Mouse (Mus musculus) thymus, adult 2 months (tissue): ENCODE measurements around the gene Mr1. TPM values are rescaled to one million over a fixed set of nuclear protein-coding genes. Genes with fewer than 3 reads are reported as not detected.
"Not testable (repeated sequence)": the region's sequence is repeated elsewhere in the genome, so short reads cannot be mapped to it uniquely, and the experiment has no call there.

Source experiments
- DNase-seq: peaks from one replicate; pipeline ENCODE4 v3.0.0; 2021
- H3K27ac ChIP-seq: fragments of 200-500 bp; 2 replicates; pipeline ENCODE4 v1.5.1; 2012; ENCODE audit warnings: low read length, control low read depth; ENCODE audit not compliant: control insufficient read depth, insufficient read depth
- H3K27me3 ChIP-seq: fragments of 200-500 bp; 2 replicates; pipeline ENCODE4 v1.6.1; 2012; ENCODE audit warnings: mild to moderate bottlenecking, low read length, moderate library complexity, mixed read lengths; ENCODE audit not compliant: control insufficient read depth, insufficient read depth
- H3K36me3 ChIP-seq: fragments of 200-500 bp; 2 replicates; pipeline ENCODE4 v1.6.1; 2012; ENCODE audit warnings: mild to moderate bottlenecking, low read length, moderate library complexity; ENCODE audit not compliant: control insufficient read depth, insufficient read depth
- H3K4me1 ChIP-seq: fragments of 200-500 bp; replicated peaks from 2 replicates; pipeline ENCODE4 v1.6.1; 2012; ENCODE audit warnings: low read length; ENCODE audit not compliant: control insufficient read depth, insufficient read depth
- H3K4me3 ChIP-seq: fragments of 200-500 bp; 2 replicates; pipeline ENCODE4 v1.5.1; 2012; ENCODE audit warnings: mild to moderate bottlenecking, low read length, control low read depth, moderate library complexity; ENCODE audit not compliant: control insufficient read depth, insufficient read depth
- CTCF ChIP-seq: fragments of 200-500 bp; IDR thresholded peaks from 2 replicates; pipeline ENCODE4 v1.5.1; 2012; ENCODE audit warnings: mild to moderate bottlenecking, control low read depth, low read length, moderate library complexity, borderline replicate concordance; ENCODE audit not compliant: control insufficient read depth, poor library complexity, insufficient read depth; ENCODE audit errors: extremely low read depth
- POLR2A ChIP-seq: fragments of 200-500 bp; IDR thresholded peaks from 2 replicates; pipeline ENCODE4 v1.6.1; 2012; ENCODE audit warnings: mild to moderate bottlenecking, low read length, control low read depth, moderate library complexity; ENCODE audit not compliant: control insufficient read depth, poor library complexity, insufficient read depth; ENCODE audit errors: extremely low read depth
- WGBS: fragments of 180-500 bp; shearing (Covaris S2); methylation state at CpG from one replicate; pipeline ENCODE4 v1.1.7; 2018; 5-methylcytosine and 5-hydroxymethylcytosine counted together
- polyA plus RNA-seq: library from polyadenylated mRNA; depleted of rRNA; stranded (reverse); fragments of >200 nt; gene quantifications from 2 replicates; pipeline ENCODE4 v1.2.3, GENCODE M21; 2012

Mr1 gene
- polyA plus RNA-seq, 1 experiment = 37.9 TPM

GRCm38 (mm10) chr1:155178192-155178924 is 31.7 kb upstream of the Mr1 start:
- no peaks in the 10 kb centered on the region for H3K27me3 ChIP-seq
- WGBS = 93% methylated on average over 2 of the region's 2 CpGs
- H3K27ac ChIP-seq = no peak overlapping the region
- peaks cover 66% of the 10 kb centered on the region for H3K36me3 ChIP-seq
- H3K4me3 ChIP-seq = no peak overlapping the region
- H3K4me1 ChIP-seq = peaks cover 18% of the 10 kb centered on the region
- no peak for TF ChIP-seq CTCF
- no peak for TF ChIP-seq POLR2A
- DNase-seq = no peak

DNA sequence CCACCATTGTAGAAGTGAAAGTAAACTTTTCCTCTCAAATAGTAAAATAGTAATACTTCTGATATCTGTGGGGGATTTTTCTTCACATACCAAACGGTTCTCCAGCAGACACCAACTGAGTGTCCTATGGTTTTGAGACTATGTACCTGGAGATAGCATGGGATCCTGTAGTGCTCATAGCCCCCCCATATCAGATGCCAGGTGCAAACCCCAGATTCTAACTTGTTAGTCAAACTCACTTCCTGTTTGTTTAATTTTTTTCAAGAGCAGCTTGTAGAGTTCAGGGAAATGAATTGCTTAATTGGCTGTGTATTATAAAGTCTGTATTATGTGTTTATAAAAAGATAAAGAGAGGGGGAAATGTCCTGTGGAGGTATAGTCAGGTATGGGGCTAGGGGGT is 27.8 kb upstream of the Mr1 start:
- Histone ChIP-seq H3K36me3 (peaks cover 39% of the 10 kb centered on the region), H3K27me3 (no peaks in the 10 kb centered on the region), H3K4me3 (no peak overlapping the region), H3K27ac (peak overlapping the region; percentile 96), H3K4me1 (peaks cover 35% of the 10 kb centered on the region)
- no peak for TF ChIP-seq POLR2A
- no peak for TF ChIP-seq CTCF
- 53% methylated on average over 1 of the region's 1 CpGs for WGBS
- DNase-seq = peak; percentile 42

- Histone ChIP-seq H3K27ac (peak overlapping the region; percentile 68), H3K4me1 (peaks cover 36% of the 10 kb centered on the region), H3K36me3 (peaks cover 32% of the 10 kb centered on the region)
- 89% methylated on average over 1 of the region's 1 CpGs for WGBS
- not testable (repeated sequence) for H3K4me3 ChIP-seq, DNase-seq, H3K27me3 ChIP-seq
These were observed 27.0 kb upstream of the Mr1 start for GRCm38 (mm10) chr1:155173644-155174016.

DNA sequence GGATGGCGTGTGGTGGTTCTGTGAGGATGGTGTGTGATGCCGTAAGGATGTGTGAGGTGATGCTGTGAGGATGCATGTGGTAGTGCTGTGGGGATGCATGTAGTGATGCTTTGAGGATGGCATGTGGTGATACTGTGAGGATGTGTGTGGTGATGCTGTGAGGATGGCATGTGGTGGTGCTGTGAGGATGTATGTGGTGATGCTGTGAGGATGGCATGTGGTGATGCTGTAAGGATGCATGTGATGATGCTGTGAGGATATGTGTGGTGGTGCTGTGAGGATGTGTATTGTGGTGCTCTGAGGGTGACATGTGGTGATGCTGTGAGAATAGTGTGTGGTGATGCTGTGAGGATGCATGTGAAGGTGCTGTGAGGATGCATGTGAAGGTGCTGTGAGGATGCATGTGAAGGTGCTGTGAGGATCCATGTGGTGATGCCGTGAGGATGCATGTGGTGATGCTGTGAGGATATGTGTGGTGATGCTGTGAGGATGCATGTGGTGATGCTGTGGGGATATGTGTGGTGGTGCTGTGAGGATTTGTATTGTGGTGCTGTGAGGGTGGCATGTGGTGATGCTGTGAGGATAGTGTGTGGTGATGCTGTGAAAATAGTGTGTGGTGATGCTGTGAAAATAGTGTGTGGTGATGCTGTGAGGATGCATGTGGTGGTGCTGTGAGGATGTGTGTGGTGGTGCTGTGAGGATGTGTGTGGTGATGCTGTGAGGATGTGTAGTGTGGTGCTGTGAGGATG is 26.5 kb upstream of the Mr1 start:
- 97% methylated on average over 3 of the region's 3 CpGs for WGBS
- DNase-seq = no peak
- H3K27me3 ChIP-seq = no peaks in the 10 kb centered on the region
- H3K36me3 ChIP-seq = peaks cover 28% of the 10 kb centered on the region
- no peak for TF ChIP-seq POLR2A
- TF ChIP-seq CTCF = no peak
- H3K4me1 ChIP-seq = peaks cover 37% of the 10 kb centered on the region
- no peak overlapping the region for H3K4me3 ChIP-seq
- 0 out of 2 replicates have a peak overlapping the region, but pooled peaks have one; percentile 33 for H3K27ac ChIP-seq

DNA sequence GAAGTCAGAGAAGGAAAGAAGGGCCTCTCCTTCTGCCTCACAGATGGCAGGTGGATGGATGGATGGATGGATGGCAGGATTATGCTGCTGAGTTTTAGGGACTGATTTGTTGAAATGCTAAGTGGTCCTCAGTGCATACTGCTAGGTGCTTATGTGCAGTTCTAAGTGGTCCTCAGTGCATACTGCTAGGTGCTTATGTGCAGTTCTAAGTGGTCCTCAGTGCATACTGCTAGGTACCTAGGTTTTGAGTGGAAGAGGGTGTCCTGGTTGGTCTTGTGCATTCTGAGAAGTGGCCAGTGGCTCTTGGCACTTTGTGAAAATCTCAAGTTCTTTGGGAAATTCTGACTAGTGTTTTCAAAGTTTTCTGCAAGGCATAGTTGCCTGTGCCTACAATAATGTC is 23.3 kb upstream of the Mr1 start:
- H3K36me3 ChIP-seq = peaks cover under 1% of the 10 kb centered on the region
- H3K27ac ChIP-seq = no peak overlapping the region
- DNase-seq = no peak
- TF ChIP-seq POLR2A (no peak), CTCF (no peak)
- no peak overlapping the region for H3K4me3 ChIP-seq
- peaks cover 53% of the 10 kb centered on the region for H3K4me1 ChIP-seq
- H3K27me3 ChIP-seq = no peaks in the 10 kb centered on the region

GRCm38 (mm10) chr1:155167453-155167852 is 20.8 kb upstream of the Mr1 start:
- no peak overlapping the region for H3K27ac ChIP-seq
- 76% methylated on average over 3 of the region's 3 CpGs for WGBS
- no peak for DNase-seq
- peaks cover 47% of the 10 kb centered on the region for H3K4me1 ChIP-seq
- TF ChIP-seq POLR2A (no peak), CTCF (no peak)
- H3K36me3 ChIP-seq = no peaks in the 10 kb centered on the region; the same call in 1 of the 2 replicates
- no peaks in the 10 kb centered on the region for H3K27me3 ChIP-seq
- H3K4me3 ChIP-seq = no peak overlapping the region

GRCm38 (mm10) chr1:155158970-155159484 is 12.4 kb upstream of the Mr1 start:
- Histone ChIP-seq H3K4me1 (peaks cover 27% of the 10 kb centered on the region), H3K36me3 (no peaks in the 10 kb centered on the region), H3K4me3 (peak overlapping the region; percentile 91), H3K27ac (peak overlapping the region; percentile 8), H3K27me3 (no peaks in the 10 kb centered on the region)
- peak; percentile 3; the same call in 1 of the 2 replicates for TF ChIP-seq CTCF
- TF ChIP-seq POLR2A = no peak
- peak; percentile 68 for DNase-seq
- under 1% methylated on average over 46 of the region's 46 CpGs for WGBS
